Mouse (Mus musculus): ENCODE measurements around the gene Cfh. TPM values are rescaled to one million over a fixed set of nuclear protein-coding genes. Genes with fewer than 3 reads are reported as not detected.

The Cfh gene
- 10 to 100 TPM; 11.6 to 16.5 TPM for total RNA-seq (2023)

GRCm38 (mm10) chr1:140183664-140184063 is at the start of gene Cfh:
Gene Cfh (minus strand): TSS chr1:140183764.

Other genes with a start within 250 kb of the Cfh start
- gene Kcnt2, start 62.4 kb upstream of the Cfh start, total RNA-seq (2023), result under 1 TPM in 1 of 2 experiments, not detected in 1; 0.15 TPM